Mouse (Mus musculus) layer of hippocampus, adult 18-20 months (tissue): ENCODE results near the gene Pknox1. TPM values are rescaled to one million over a fixed set of nuclear protein-coding genes. Genes with fewer than 3 reads are reported as not detected.
"Not testable (repeated sequence)": the region's sequence is repeated elsewhere in the genome, so short reads cannot be mapped to it uniquely, and the experiment has no call there.

Source experiments
- DNase-seq, 2 experiments: peaks; one replicate each; pipeline ENCODE4 v3.0.0; 2022; ENCODE audit warnings: low spot score in 2 of 2
- total RNA-seq, 2 experiments: library from RNA; stranded (reverse); gene quantifications; 2 replicates each; pipeline ENCODE4 v1.2.3; 2021

The Pknox1 gene
- total RNA-seq, 2 experiments from 2014 or later: 10.3 to 15.0 TPM

- no peak for DNase-seq
These were observed 15.1 kb upstream of the Pknox1 start for GRCm38 (mm10) chr17:31549389-31549788.

- not testable (repeated sequence) for DNase-seq
These were observed 11.9 kb upstream of the Pknox1 start for GRCm38 (mm10) chr17:31552601-31553000.

- no peak for DNase-seq
These were observed 8.3 kb upstream of the Pknox1 start for GRCm38 (mm10) chr17:31556253-31556652.

GRCm38 (mm10) chr17:31557124-31557880 lies 7.2 kb upstream of the Pknox1 start:
- DNase-seq: no peak

- no peak for DNase-seq
These were observed 6.5 kb upstream of the Pknox1 start for GRCm38 (mm10) chr17:31557947-31558542.

- DNase-seq: no peak
These were observed 5.3 kb upstream of the Pknox1 start for GRCm38 (mm10) chr17:31559021-31559789.

GRCm38 (mm10) chr17:31563632-31564014 lies 911 bp upstream of the Pknox1 start:
- peak in 1 of 2 experiments; percentile 44 for DNase-seq

- DNase-seq: no peak
These were observed 265 bp downstream of the Pknox1 start for GRCm38 (mm10) chr17:31564858-31565140.

GRCm38 (mm10) chr17:31565141-31566056 lies 865 bp downstream of the Pknox1 start:
- DNase-seq: peak; percentile 36 to 75

GRCm38 (mm10) chr17:31566276-31566675 lies 1.7 kb downstream of the Pknox1 start:
- no peak for DNase-seq

- DNase-seq: no peak
These were observed 5.2 kb downstream of the Pknox1 start for GRCm38 (mm10) chr17:31569756-31570155.

GRCm38 (mm10) chr17:31570321-31570925 lies 5.9 kb downstream of the Pknox1 start:
- no peak for DNase-seq

GRCm38 (mm10) chr17:31571689-31572088 lies 7.2 kb downstream of the Pknox1 start:
- no peak for DNase-seq

GRCm38 (mm10) chr17:31574662-31575061 lies 10.1 kb downstream of the Pknox1 start:
- DNase-seq: no peak

- no peak for DNase-seq
These were observed 12.1 kb downstream of the Pknox1 start for GRCm38 (mm10) chr17:31576394-31577175.

- no peak for DNase-seq
These were observed 15.8 kb downstream of the Pknox1 start for GRCm38 (mm10) chr17:31580344-31580743.

- no peak for DNase-seq
These were observed 18.7 kb downstream of the Pknox1 start for GRCm38 (mm10) chr17:31583185-31583584.

GRCm38 (mm10) chr17:31583781-31584180 lies 19.2 kb downstream of the Pknox1 start:
- DNase-seq: no peak

- DNase-seq: no peak
These were observed 23.6 kb downstream of the Pknox1 start for GRCm38 (mm10) chr17:31588115-31588514.

GRCm38 (mm10) chr17:31588726-31589125 lies 24.2 kb downstream of the Pknox1 start:
- DNase-seq: no peak
